Comparison of ENCODE assay signal across 10 mouse cellular contexts in genomic region chr2:163641681-163642080, GRCm38 (mm10). TPM values are rescaled to one million over a fixed set of nuclear protein-coding genes. Genes with fewer than 3 reads are reported as not detected.
DNase-seq lines count a peak whose midpoint lies in the region; ATAC-seq and TF ChIP-seq lines count a peak whose summit lies in the region.
"Had no signal": no experiment of that assay in that cellular context is flagged by ENCODE, and none has a peak within 500 bp of the region (broad histone marks: within the 10 kb centered on the region; RNA-seq: fewer than 3 reads in every experiment).

No protein-coding gene starts in this region.

- peaks cover 4% of the 10 kb centered on the region for H3K36me3 ChIP-seq in heart, embryonic 11.5 days (ENCODE audit: control insufficient read depth, insufficient read depth, low read length)
- peaks cover 3% of the 10 kb centered on the region; the same call in 1 of the 2 replicates for H3K36me3 ChIP-seq in lung, postnatal 0 days (ENCODE audit: insufficient read depth, low read length)
- no peaks in the 10 kb centered on the region for H3K36me3 ChIP-seq in heart, embryonic 15.5 days
- H3K36me3 ChIP-seq in macrophage (ENCODE audit: inconsistent target) = peaks cover 20% of the 10 kb centered on the region

- 41% methylated on average over 3 of the region's 3 CpGs for WGBS in heart, embryonic 11.5 days (ENCODE audit: insufficient replicate concordance)
- WGBS in lung, postnatal 0 days = 38% methylated on average over 3 of the region's 3 CpGs
- 53% methylated on average over 3 of the region's 3 CpGs for WGBS in heart, embryonic 15.5 days
- WGBS in macrophage (ENCODE audit: missing documents) = 8% methylated on average over 3 of the region's 3 CpGs

- H3K79me2 ChIP-seq in macrophage (ENCODE audit: inconsistent target) = peaks cover 78% of the 10 kb centered on the region

- no peak for ATAC-seq in heart, embryonic 11.5 days (replicated peaks; ENCODE audit: insufficient number of reproducible peaks, low FRiP score, low TSS enrichment)
- no peak for ATAC-seq in lung, postnatal 0 days
- no peak for ATAC-seq in heart, embryonic 15.5 days (replicated peaks; ENCODE audit: insufficient number of reproducible peaks, insufficient read depth, low FRiP score, low read depth)
- ATAC-seq: CD4-positive, CD25-positive, alpha-beta regulatory T cell, adult 4 months had no signal

- TF ChIP-seq CTCF in lung, postnatal 0 days (IDR thresholded peaks at IDR 0.05) = no peak

- peak overlapping the region; percentile 88; the same call in 1 of the 2 replicates for H3K4me3 ChIP-seq in heart, embryonic 11.5 days (ENCODE audit: low read depth, low read length)
- no peak overlapping the region; the same call in 1 of the 2 replicates for H3K4me3 ChIP-seq in lung, postnatal 0 days (ENCODE audit: low read depth, low read length)
- no peak overlapping the region for H3K4me3 ChIP-seq in heart, embryonic 15.5 days
- H3K4me3 ChIP-seq in macrophage (ENCODE audit: inconsistent target) = no peak overlapping the region

- peak overlapping the region; percentile 64 for H3K9ac ChIP-seq in heart, embryonic 11.5 days (ENCODE audit: low read depth, low read length)
- H3K9ac ChIP-seq in lung, postnatal 0 days (replicated peaks; ENCODE audit: low read depth) = no peak overlapping the region
- H3K9ac ChIP-seq in heart, embryonic 15.5 days = no peak overlapping the region

- DNase-seq in heart, postnatal 25 days (ENCODE audit: low spot score) = no peak
- DNase-seq in lung, postnatal 0 days (ENCODE audit: low spot score) = no peak
- no peak for DNase-seq in lung, adult 18-20 months
- DNase-seq in embryo, embryonic 10 days (ENCODE audit: low spot score) = no peak
- no peak for DNase-seq in Muller cell, postnatal 12 days (ENCODE audit: inconsistent ontology term)
- DNase-seq: gastrocnemius, postnatal 25 days had no signal

- no peak for TF ChIP-seq EP300 in lung, postnatal 0 days (IDR thresholded peaks at IDR 0.05)

- intact Hi-C loops in heart, postnatal 25 days (cut with DNase I) = no loop called here

- H3K27me3 ChIP-seq in heart, embryonic 11.5 days (ENCODE audit: control insufficient read depth, insufficient read depth, low read length) = no peaks in the 10 kb centered on the region
- H3K27me3 ChIP-seq in lung, postnatal 0 days (replicated peaks; ENCODE audit: insufficient read depth, low read length) = no peaks in the 10 kb centered on the region
- H3K27me3 ChIP-seq in heart, embryonic 15.5 days = no peaks in the 10 kb centered on the region

- peak overlapping the region; percentile 69 for H3K4me2 ChIP-seq in heart, embryonic 11.5 days
- peak overlapping the region; percentile 69 for H3K4me2 ChIP-seq in lung, postnatal 0 days (replicated peaks; ENCODE audit: low read depth, low read length)
- H3K4me2 ChIP-seq in heart, embryonic 15.5 days = peak overlapping the region; percentile 70

- no peaks in the 10 kb centered on the region for H3K9me3 ChIP-seq in heart, embryonic 11.5 days (replicated peaks; ENCODE audit: control insufficient read depth, low read length)
- H3K9me3 ChIP-seq in lung, postnatal 0 days (ENCODE audit: low read length) = no peaks in the 10 kb centered on the region
- H3K9me3 ChIP-seq in heart, embryonic 15.5 days (replicated peaks) = no peaks in the 10 kb centered on the region

- H3K4me1 ChIP-seq in heart, embryonic 11.5 days (ENCODE audit: control insufficient read depth, insufficient read depth, low read length) = peaks cover 53% of the 10 kb centered on the region
- H3K4me1 ChIP-seq in lung, postnatal 0 days (ENCODE audit: insufficient read depth, low read depth, low read length) = peaks cover 24% of the 10 kb centered on the region; the same call in 1 of the 2 replicates
- H3K4me1 ChIP-seq in heart, embryonic 15.5 days (replicated peaks) = peaks cover 76% of the 10 kb centered on the region

- H3K27ac ChIP-seq in heart, embryonic 11.5 days (ENCODE audit: low read depth, low read length) = peak overlapping the region; percentile 99
- H3K27ac ChIP-seq in lung, postnatal 0 days (ENCODE audit: low read length) = no peak overlapping the region
- peak overlapping the region; percentile 99 for H3K27ac ChIP-seq in heart, embryonic 15.5 days
- H3K27ac ChIP-seq in macrophage = peak overlapping the region; percentile 87

RNA-seq across cellular contexts. Expression of gene Serinc3, which starts 3.2 kb away (rescaled TPM):
- 77.5 and 79.0 TPM in 2 replicates for polyA plus RNA-seq in heart, embryonic 11.5 days (2014; fragmentation: Nextera tagmentation; extraction: Ambion mirVana)
- total RNA-seq in heart, postnatal 25 days (2021) = 100 to 1,000 TPM; 291 to 357 TPM
- 96.7 and 106 TPM in 2 replicates for polyA plus RNA-seq in lung, postnatal 0 days (2015; fragmentation: Nextera tagmentation; extraction: Ambion mirVana)
- polyA plus RNA-seq in heart, embryonic 15.5 days (2015; fragmentation: Nextera tagmentation; extraction: Ambion mirVana) = 54.8 and 57.1 TPM in 2 replicates
- 100 to 1,000 TPM in 9 of 26 experiments, 10 to 100 TPM in 17; 27.4 to 173 (median 89.6) TPM for total RNA-seq in macrophage (2018; cell fraction: chromatin; rRNA removed)
- 100 to 1,000 TPM; 210 to 576 (median 331) TPM for total RNA-seq in macrophage (2018; cell fraction: cytosol; rRNA removed)
- 100 to 1,000 TPM; 108 to 439 (median 280) TPM for total RNA-seq in macrophage (2018; cell fraction: nucleus; rRNA removed)
- 217 to 859 TPM (median 380 TPM) in 3 replicates for polyA plus RNA-seq in macrophage (2018)

RNA-seq across cellular contexts. Expression of gene Pkig, which starts 16.5 kb away (rescaled TPM):
- polyA plus RNA-seq in heart, embryonic 11.5 days (2014; fragmentation: Nextera tagmentation; extraction: Ambion mirVana) = 249 and 252 TPM in 2 replicates
- total RNA-seq in heart, postnatal 25 days (2021) = 100 to 1,000 TPM; 211 to 235 TPM
- 95.2 and 106 TPM in 2 replicates for polyA plus RNA-seq in lung, postnatal 0 days (2015; fragmentation: Nextera tagmentation; extraction: Ambion mirVana)
- polyA plus RNA-seq in heart, embryonic 15.5 days (2015; fragmentation: Nextera tagmentation; extraction: Ambion mirVana) = 289 and 356 TPM in 2 replicates
- total RNA-seq in macrophage (2018; cell fraction: chromatin; rRNA removed) = 10 to 100 TPM in 19 of 26 experiments, 1 to 10 TPM in 7; 2.4 to 30.8 (median 18.1) TPM
- 10 to 100 TPM; 42.4 to 74.6 (median 56.6) TPM for total RNA-seq in macrophage (2018; cell fraction: cytosol; rRNA removed)
- 10 to 100 TPM; 12.2 to 39.2 (median 23.1) TPM for total RNA-seq in macrophage (2018; cell fraction: nucleus; rRNA removed)
- 39.4 to 69.2 TPM (median 46.2 TPM) in 3 replicates for polyA plus RNA-seq in macrophage (2018)

RNA-seq across cellular contexts. Expression of gene Ttpal, which starts 39.6 kb away (rescaled TPM):
- 28.2 TPM in 2 replicates for polyA plus RNA-seq in heart, embryonic 11.5 days (2014; fragmentation: Nextera tagmentation; extraction: Ambion mirVana)
- total RNA-seq in heart, postnatal 25 days (2021) = 1 to 10 TPM; 7.9 to 9.7 TPM
- polyA plus RNA-seq in lung, postnatal 0 days (2015; fragmentation: Nextera tagmentation; extraction: Ambion mirVana) = 17.2 and 20.0 TPM in 2 replicates
- polyA plus RNA-seq in heart, embryonic 15.5 days (2015; fragmentation: Nextera tagmentation; extraction: Ambion mirVana) = 15.2 and 21.2 TPM in 2 replicates
- total RNA-seq in macrophage (2018; cell fraction: chromatin; rRNA removed) = 100 to 1,000 TPM in 11 of 26 experiments, 10 to 100 TPM in 15; 39.4 to 228 (median 75.4) TPM
- total RNA-seq in macrophage (2018; cell fraction: cytosol; rRNA removed) = 10 to 100 TPM; 14.0 to 31.8 (median 18.4) TPM
- 100 to 1,000 TPM in 5 of 26 experiments, 10 to 100 TPM in 21; 24.8 to 160 (median 66.0) TPM for total RNA-seq in macrophage (2018; cell fraction: nucleus; rRNA removed)
- 8.8 to 17.3 TPM (median 13.7 TPM) in 3 replicates for polyA plus RNA-seq in macrophage (2018)
